Mouse (Mus musculus) embryonic facial prominence, embryonic 15.5 days (tissue): ENCODE measurements around the gene Adgrl3. TPM values are rescaled to one million over a fixed set of nuclear protein-coding genes. Genes with fewer than 3 reads are reported as not detected.

ENCODE experiments used
- ATAC-seq: fragments of 200-750 bp; cut with Nextera tagmentation; 2 replicates; pipeline ENCODE4 v1.8.0; 2017; ENCODE audit warnings: low read depth, moderate TSS enrichment; ENCODE audit not compliant: insufficient number of reproducible peaks, low FRiP score, low TSS enrichment
- H3K27ac ChIP-seq: fragments of 300-500 bp; sonication (generic); replicated peaks from 2 replicates; pipeline ENCODE4 v1.5.1; 2015; ENCODE audit warnings: mild to moderate bottlenecking, inconsistent platforms
- H3K27me3 ChIP-seq: fragments of 300-500 bp; sonication (generic); 2 replicates; pipeline ENCODE4 v1.6.1; 2015; ENCODE audit warnings: inconsistent platforms
- H3K36me3 ChIP-seq: fragments of 300-500 bp; sonication (generic); 2 replicates; pipeline ENCODE4 v1.6.1; 2015; ENCODE audit warnings: mild to moderate bottlenecking, inconsistent platforms
- H3K4me1 ChIP-seq: fragments of 300-500 bp; sonication (generic); 2 replicates; pipeline ENCODE4 v1.6.1; 2015; ENCODE audit warnings: inconsistent platforms
- H3K4me2 ChIP-seq: fragments of 300-500 bp; sonication (generic); replicated peaks from 2 replicates; pipeline ENCODE4 v1.6.1; 2015; ENCODE audit warnings: mild to moderate bottlenecking, inconsistent platforms
- H3K4me3 ChIP-seq: fragments of 300-500 bp; sonication (generic); replicated peaks from 2 replicates; pipeline ENCODE4 v1.5.1; 2015; ENCODE audit warnings: mild to moderate bottlenecking, inconsistent platforms
- H3K9ac ChIP-seq: fragments of 300-500 bp; sonication (generic); 2 replicates; pipeline ENCODE4 v1.6.1; 2015; ENCODE audit warnings: inconsistent platforms
- H3K9me3 ChIP-seq: fragments of 300-500 bp; sonication (generic); replicated peaks from 2 replicates; pipeline ENCODE4 v1.6.1; 2016; ENCODE audit warnings: inconsistent platforms
- WGBS: fragments of 180-500 bp; shearing (Covaris S2); methylation state at CpG from one replicate; pipeline ENCODE4 v1.1.7; 2015; 5-methylcytosine and 5-hydroxymethylcytosine counted together
- polyA plus RNA-seq: library from polyadenylated mRNA; unstranded; fragments of >200 nt; fragmentation: Nextera tagmentation; extraction: Ambion mirVana; gene quantifications from 2 replicates; pipeline ENCODE4 v1.2.1, GENCODE M21; 2015

Adgrl3 gene
- 26.4 TPM in 2 replicates for polyA plus RNA-seq

DNA sequence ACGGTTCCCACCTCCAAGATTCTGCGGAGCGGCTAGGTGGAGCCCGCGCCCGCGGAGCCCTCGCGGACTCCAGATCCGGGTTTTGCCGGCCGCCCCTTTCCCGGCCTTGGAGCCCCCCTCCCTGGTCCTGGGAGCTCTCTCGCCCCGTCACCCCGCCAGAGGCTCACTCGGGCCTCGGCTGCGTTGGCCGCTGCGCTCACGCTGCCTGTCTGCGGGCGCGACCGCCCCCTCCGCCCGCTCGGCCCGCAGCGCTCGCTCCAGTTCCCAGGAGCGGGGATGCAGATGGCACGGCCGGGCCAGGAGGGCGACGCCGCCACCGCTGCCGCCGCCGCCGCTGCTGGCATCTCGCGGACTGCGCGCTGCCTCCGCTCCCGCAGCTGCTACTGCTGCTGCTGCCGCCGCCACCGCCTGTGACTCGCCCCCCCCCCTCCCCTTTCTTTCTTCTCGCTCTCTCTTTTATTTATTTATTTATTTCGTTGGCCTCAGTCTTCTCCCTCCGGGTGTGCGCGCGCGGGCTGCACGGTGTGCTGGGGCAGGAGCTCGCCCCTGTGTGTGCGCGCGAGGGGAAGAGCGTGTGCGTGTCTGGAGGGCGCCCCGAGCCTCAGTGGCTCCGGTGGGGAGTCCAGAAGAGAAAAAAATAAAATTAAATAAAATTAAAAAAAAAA is at the start of gene Adgrl3:
Gene Adgrl3 (plus strand): TSS at position 549 of the 665 bp plus-strand sequence.
- H3K4me1 ChIP-seq = peaks cover 24% of the 10 kb centered on the region; the same call in 1 of the 2 replicates
- H3K36me3 ChIP-seq = no peaks in the 10 kb centered on the region

DNA sequence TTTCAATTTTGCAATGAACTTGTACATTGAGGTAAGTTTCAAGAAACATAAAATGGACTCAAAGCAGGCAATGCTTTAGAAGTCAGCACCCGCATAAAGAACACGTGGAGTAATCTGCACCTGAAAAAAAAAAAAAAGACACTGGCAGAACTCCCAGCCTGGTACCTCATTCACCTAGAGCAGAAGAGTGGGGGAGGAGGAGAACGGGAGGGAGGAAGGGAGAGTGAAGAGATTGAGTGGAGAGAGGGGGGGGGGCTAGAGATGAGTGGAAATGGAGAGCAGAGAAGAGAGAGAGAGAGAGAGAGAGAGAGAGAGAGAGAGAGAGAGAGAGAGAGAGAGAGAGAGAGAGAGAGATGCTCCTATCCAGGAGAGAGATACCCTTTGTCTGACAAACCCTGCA is 772 bp upstream of the Adgrl3 start:
- 4% methylated on average over 3 of the region's 3 CpGs for WGBS

More for the DNA sequence above, at the start of gene Adgrl3:
- ATAC-seq = peak; percentile 88
- peak within 1 kb of the TSS; percentile 70 for H3K9ac ChIP-seq
- H3K4me2 ChIP-seq = peak within 1 kb of the TSS; percentile 96
- no peaks in the 10 kb centered on the region for H3K27me3 ChIP-seq
- WGBS = 0% methylated on average over 68 of the region's 70 CpGs
- no peaks in the 10 kb centered on the region for H3K9me3 ChIP-seq
- peak within 1 kb of the TSS; percentile 91 for H3K27ac ChIP-seq
- peak within 1 kb of the TSS; percentile 74 for H3K4me3 ChIP-seq

DNA sequence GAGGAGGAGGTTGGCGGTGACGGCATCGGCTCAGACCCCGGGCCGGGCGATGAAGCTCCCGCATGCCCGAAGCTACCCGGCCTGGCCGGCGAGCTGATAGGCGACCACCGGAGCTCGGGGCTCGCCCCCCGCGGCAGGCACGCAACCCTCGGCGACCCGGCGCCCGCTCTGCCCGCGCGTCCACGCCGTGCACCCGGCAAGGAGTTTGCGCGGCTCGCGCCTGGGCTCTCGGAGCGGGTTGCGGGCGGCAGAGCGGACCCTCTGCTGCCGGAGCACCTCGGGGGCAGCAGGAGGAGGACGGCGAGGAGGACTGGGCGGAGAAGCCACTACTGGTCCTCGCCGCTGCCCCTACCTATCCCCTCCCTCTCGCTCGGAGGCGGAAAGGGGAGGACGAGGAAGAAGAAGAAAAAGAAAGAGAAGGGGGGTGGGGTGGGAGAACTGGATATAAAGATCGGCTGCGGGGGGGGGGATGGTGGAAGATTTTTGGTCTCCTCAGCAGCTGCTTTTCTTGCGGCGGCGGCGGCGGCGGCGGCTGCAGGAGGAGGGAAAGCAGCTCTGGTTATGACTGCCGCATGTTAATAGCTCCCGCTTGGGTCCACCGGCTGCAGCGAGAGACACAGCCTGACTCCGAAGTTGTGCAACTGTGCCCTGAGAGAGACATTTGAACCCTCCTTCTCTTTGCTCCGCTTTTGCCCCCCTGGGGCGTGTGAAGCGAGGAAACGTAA is 505 bp downstream of the Adgrl3 start:
- H3K9ac ChIP-seq = peak overlapping the region; percentile 70
- peaks cover 26% of the 10 kb centered on the region; the same call in 1 of the 2 replicates for H3K4me1 ChIP-seq
- H3K27ac ChIP-seq = peak overlapping the region; percentile 91
- H3K9me3 ChIP-seq = no peaks in the 10 kb centered on the region
- WGBS = under 1% methylated on average over 60 of the region's 67 CpGs
- H3K4me3 ChIP-seq = peak overlapping the region; percentile 74
- H3K4me2 ChIP-seq = peak overlapping the region; percentile 96
- peak; percentile 37 for ATAC-seq
- H3K27me3 ChIP-seq = no peaks in the 10 kb centered on the region
- H3K36me3 ChIP-seq = no peaks in the 10 kb centered on the region

More for the DNA sequence above, 772 bp upstream of the Adgrl3 start:
- peak overlapping the region; percentile 74 for H3K4me3 ChIP-seq
- no peak for ATAC-seq
- H3K9me3 ChIP-seq = no peaks in the 10 kb centered on the region
- H3K27me3 ChIP-seq = no peaks in the 10 kb centered on the region
- H3K36me3 ChIP-seq = no peaks in the 10 kb centered on the region
- peak overlapping the region; percentile 91; the same call in 1 of the 2 replicates for H3K27ac ChIP-seq
- H3K9ac ChIP-seq = peak overlapping the region; percentile 70; the same call in 1 of the 2 replicates
- peak overlapping the region; percentile 96 for H3K4me2 ChIP-seq
- peaks cover 19% of the 10 kb centered on the region; the same call in 1 of the 2 replicates for H3K4me1 ChIP-seq

DNA sequence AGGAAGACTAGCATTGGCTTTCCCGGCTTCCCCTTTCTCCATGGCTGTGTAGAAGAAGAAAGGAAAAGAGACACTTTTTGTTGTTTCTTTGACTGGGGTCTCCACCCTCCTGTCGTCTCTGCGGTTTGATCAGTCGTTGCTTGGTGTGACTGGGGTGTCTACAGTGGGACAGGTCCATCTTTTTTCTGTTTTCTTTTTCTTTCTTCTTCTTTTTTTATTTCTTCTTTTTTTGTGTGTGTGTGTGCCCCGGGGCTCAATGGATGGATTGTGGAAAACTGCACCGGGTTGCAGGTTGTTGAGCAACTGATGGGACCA is 1.0 kb downstream of the Adgrl3 start:
- Histone ChIP-seq H3K4me1 (peaks cover 26% of the 10 kb centered on the region; the same call in 1 of the 2 replicates), H3K4me2 (peak overlapping the region; percentile 96), H3K9ac (peak overlapping the region; percentile 70), H3K9me3 (no peaks in the 10 kb centered on the region), H3K36me3 (no peaks in the 10 kb centered on the region), H3K27me3 (no peaks in the 10 kb centered on the region), H3K4me3 (peak overlapping the region; percentile 74), H3K27ac (peak overlapping the region; percentile 91)
- under 1% methylated on average over 6 of the region's 6 CpGs for WGBS
- ATAC-seq = no peak

DNA sequence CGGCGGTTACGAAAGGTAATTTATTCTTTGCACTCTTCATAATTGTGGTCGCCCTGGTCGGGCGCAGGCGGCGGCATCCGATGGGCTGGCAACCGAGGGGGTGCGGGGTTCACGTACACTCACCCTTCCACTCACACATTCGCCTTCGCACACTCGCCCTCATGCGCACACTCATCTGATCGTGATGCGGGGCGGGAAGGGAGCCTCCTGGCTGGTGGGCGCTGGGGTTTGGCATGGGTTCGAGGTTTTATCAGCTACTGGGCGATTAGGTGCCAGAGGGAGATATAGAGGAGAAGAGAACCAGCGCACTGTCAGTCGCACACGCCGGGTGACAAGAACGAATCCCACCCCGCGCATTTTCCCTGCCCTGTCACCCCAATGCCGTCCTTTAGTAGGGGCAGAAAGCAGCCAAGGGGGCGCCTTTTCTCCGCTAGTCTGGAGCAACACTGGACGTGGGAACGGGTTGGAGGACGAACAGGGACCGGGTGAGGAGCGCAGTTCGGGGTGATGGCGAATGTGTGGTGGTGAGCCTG is 1.5 kb downstream of the Adgrl3 start:
- H3K27ac ChIP-seq = peak overlapping the region; percentile 91
- no peak for ATAC-seq
- peak overlapping the region; percentile 70 for H3K9ac ChIP-seq

DNA sequence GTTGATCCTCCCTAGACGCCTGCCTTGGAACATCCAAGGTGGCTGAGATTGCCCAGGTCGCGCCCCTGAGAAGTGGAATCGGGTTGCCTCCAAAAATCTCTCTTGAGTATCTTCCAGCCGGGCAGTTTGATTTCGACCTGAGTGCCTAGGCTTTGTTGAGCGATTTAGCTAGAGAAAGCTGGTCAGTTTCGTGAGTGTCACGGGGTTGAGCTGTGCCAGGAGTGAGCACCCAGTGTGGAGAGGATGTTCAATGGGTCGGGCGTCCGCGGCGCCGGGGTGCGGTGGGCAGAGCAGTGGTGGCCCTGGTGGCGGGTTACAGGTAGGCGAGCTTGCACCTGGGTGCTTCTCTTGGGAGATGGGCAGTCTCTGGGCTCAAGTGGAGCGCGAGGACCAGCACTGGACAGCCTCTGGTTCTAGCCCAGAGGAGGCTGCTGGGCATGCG is 1.9 kb downstream of the Adgrl3 start:
- peak overlapping the region; percentile 70 for H3K9ac ChIP-seq
- no peaks in the 10 kb centered on the region for H3K36me3 ChIP-seq
- WGBS = 1% methylated on average over 21 of the region's 21 CpGs
- H3K4me1 ChIP-seq = peaks cover 26% of the 10 kb centered on the region; the same call in 1 of the 2 replicates
- peak overlapping the region; percentile 96 for H3K4me2 ChIP-seq
- no peak for ATAC-seq
- H3K4me3 ChIP-seq = peak overlapping the region; percentile 74
- H3K27me3 ChIP-seq = no peaks in the 10 kb centered on the region
- H3K9me3 ChIP-seq = no peaks in the 10 kb centered on the region
- peak overlapping the region; percentile 91; the same call in 1 of the 2 replicates for H3K27ac ChIP-seq

More for the DNA sequence above, 1.5 kb downstream of the Adgrl3 start:
- H3K4me3 ChIP-seq = peak overlapping the region; percentile 74
- no peaks in the 10 kb centered on the region for H3K27me3 ChIP-seq
- no peaks in the 10 kb centered on the region for H3K36me3 ChIP-seq
- under 1% methylated on average over 39 of the region's 39 CpGs for WGBS
- H3K4me2 ChIP-seq = peak overlapping the region; percentile 96
- H3K9me3 ChIP-seq = no peaks in the 10 kb centered on the region
- peaks cover 26% of the 10 kb centered on the region; the same call in 1 of the 2 replicates for H3K4me1 ChIP-seq

DNA sequence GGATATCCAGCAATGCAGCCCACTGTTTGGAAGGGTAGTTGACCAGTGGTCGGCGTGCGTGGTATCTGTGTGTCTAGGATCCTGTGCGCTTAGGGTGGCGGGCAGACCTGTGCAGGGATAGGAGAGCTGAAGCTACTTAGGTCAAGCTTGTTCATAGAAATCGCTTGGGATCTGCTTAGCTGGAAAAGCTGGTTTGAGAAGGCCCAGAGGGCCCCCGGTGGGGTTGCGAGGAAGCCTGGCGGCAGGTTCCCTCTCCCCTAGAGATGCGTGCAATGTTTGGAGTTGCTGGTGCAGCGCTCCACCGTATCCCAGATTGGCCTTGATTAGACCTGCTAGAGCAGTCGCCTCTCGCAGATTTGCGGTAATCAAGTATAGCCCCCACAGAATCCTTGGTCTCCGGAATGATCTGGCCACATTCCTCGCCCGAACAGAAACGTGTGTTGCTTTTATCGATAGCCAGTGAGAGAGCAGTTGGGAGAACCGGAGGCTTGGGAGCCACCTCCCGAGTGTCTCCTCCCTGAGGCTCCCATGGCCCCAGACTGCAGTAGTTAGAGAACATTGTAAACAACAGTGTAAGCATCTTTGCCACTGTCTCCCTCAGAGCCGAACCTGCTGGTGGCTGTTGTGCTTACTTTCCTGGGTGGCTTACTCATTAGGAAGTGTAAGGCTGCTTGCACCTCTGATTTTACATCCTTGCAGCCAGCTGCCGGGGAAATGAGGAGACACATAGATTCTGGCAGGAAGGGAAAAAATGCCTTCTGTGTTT is 2.6 kb downstream of the Adgrl3 start:
- WGBS = 1% methylated on average over 24 of the region's 24 CpGs
- H3K27ac ChIP-seq = 0 out of 2 replicates have a peak overlapping the region, but pooled peaks have one; percentile 91
- ATAC-seq = no peak

DNA sequence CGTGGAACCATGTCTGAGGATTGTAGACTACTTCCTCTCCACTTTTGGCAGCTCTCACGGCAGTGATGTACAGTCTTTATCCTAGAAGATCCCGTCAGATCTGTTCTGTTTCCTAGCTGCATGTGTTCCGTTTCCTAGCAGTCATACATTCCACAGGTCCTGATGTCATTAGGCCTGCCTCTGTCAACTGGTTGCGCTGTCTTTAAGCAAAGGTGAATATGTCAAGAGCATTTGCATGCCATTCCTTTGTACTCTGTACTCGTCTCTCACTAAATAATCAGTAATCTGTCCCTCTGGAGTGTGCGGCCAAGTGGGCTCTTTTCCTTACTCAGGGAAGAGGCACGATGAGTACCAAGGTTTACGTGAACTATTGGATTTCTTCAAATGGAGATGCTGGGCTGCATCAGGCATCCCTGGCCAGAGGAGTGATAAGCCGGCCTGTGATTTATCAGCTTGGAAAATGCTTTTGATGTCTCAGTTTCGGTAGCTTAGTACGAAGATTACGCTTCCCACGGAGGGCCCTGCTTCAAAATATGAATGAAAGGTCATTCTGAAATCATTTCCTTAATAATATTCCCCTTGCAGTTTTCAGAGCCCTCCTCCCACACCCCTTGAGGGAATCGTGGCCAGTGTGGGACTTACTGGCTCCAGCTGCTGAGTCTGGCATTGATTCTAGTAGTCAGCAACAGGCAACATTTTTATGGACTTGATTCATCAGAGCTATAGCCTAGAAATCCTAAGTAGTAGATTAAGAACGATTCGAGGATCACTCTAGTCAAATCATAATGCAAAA is 4.2 kb downstream of the Adgrl3 start:
- peak overlapping the region; percentile 11 for H3K4me3 ChIP-seq
- WGBS = 45% methylated on average over 17 of the region's 17 CpGs

More for the DNA sequence above, 2.6 kb downstream of the Adgrl3 start:
- peaks cover 26% of the 10 kb centered on the region; the same call in 1 of the 2 replicates for H3K4me1 ChIP-seq
- H3K9me3 ChIP-seq = no peaks in the 10 kb centered on the region
- peak overlapping the region; percentile 74 for H3K4me3 ChIP-seq
- peak overlapping the region; percentile 70 for H3K9ac ChIP-seq
- peak overlapping the region; percentile 96 for H3K4me2 ChIP-seq
- H3K27me3 ChIP-seq = no peaks in the 10 kb centered on the region
- H3K36me3 ChIP-seq = no peaks in the 10 kb centered on the region

DNA sequence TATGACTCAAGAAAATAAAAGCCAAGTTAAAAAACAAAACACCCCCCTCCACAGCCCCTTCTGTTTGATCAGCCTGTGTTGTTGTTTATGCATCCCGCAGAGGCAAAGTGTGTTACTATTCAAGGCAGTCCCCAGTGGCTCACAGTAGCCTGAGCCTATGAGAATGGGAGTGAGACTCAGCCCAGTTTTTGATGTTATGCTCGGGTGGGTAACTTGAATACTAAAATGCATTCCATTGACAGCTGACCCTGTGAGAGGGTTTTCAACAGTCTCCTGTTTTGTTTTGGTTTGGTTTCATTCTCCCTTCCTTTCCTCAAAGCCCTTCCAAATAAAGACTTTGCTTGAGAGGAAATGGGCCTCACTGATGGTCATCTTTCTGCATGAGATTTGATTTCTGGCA is 8.9 kb downstream of the Adgrl3 start:
- no peak overlapping the region for H3K4me3 ChIP-seq
- H3K9me3 ChIP-seq = no peaks in the 10 kb centered on the region
- ATAC-seq = no peak
- no peaks in the 10 kb centered on the region for H3K27me3 ChIP-seq
- WGBS = 17% methylated on average over 2 of the region's 2 CpGs
- H3K36me3 ChIP-seq = no peaks in the 10 kb centered on the region
- no peak overlapping the region for H3K27ac ChIP-seq
- H3K4me1 ChIP-seq = peaks cover 10% of the 10 kb centered on the region; the same call in 1 of the 2 replicates
- H3K4me2 ChIP-seq = no peak overlapping the region
- no peak overlapping the region for H3K9ac ChIP-seq

More for the DNA sequence above, 4.2 kb downstream of the Adgrl3 start:
- Histone ChIP-seq H3K9me3 (no peaks in the 10 kb centered on the region), H3K9ac (no peak overlapping the region), H3K4me1 (peaks cover 26% of the 10 kb centered on the region; the same call in 1 of the 2 replicates), H3K36me3 (no peaks in the 10 kb centered on the region), H3K27me3 (no peaks in the 10 kb centered on the region), H3K27ac (no peak overlapping the region), H3K4me2 (peak overlapping the region; percentile 21; the same call in 1 of the 2 replicates)
- ATAC-seq = no peak

DNA sequence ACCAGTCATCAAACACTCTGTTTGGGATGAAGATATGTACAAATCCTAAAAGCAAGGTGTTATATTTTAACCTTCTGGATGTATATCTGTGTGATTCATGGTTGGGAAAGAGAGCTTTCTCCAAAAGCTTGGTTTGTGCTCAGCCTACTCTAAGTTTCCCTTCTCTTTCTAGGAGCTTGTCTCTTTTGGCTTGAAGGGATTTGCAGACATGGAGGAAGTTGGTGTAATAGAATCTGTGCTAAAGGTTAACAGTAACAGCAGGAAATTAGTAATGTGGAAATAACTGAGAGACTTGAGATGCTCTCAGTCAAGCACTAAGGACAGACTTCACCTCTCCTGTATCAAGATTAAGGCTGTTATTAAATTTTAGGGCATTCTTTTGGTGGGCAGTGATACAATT is 17.2 kb downstream of the Adgrl3 start:
- no peak overlapping the region for H3K27ac ChIP-seq
- H3K4me3 ChIP-seq = no peak overlapping the region
- H3K4me2 ChIP-seq = no peak overlapping the region
- no peaks in the 10 kb centered on the region for H3K4me1 ChIP-seq
- no peaks in the 10 kb centered on the region for H3K27me3 ChIP-seq
- ATAC-seq = no peak
- no peak overlapping the region for H3K9ac ChIP-seq
- H3K36me3 ChIP-seq = no peaks in the 10 kb centered on the region
- no peaks in the 10 kb centered on the region for H3K9me3 ChIP-seq
